Mouse (Mus musculus): ENCODE results near the gene Cyp2c66. TPM values are rescaled to one million over a fixed set of nuclear protein-coding genes. Genes with fewer than 3 reads are reported as not detected.

Cyp2c66 gene
- polyA plus RNA-seq (2014; fragmentation: Illumina TruSeq; extraction: RNeasy Lipid Tissue Mini Kit (QIAGEN cat#74804); ENCODE audit: low read depth, low replicate concordance): not detected

DNA sequence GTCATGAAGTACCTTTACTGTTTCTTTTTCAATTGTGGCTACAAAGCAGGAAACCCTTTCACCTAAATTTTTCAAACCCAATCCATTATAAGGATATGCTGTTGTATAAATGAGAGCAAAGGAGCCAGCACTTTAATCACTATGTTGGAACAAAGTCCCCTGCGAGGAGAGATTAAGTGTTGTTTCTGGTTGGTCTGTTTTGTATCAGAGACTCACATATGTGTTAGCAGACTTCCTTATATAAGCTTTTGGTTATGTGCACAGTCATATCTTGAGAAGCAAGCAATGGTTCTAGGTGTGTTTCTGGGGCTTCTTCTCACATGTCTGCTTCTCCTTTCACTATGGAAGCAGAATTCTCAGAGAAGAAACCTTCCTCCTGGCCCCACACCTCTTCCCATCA is at the start of gene Cyp2c66:
Cyp2c66 (plus strand) TSS at position 255 of the 400 bp plus-strand sequence.

Other genes starting within 250 kb of the Cyp2c66 start
- gene Hells, start 183.0 kb upstream of the Cyp2c66 start, polyA plus RNA-seq (2014; fragmentation: Illumina TruSeq; extraction: RNeasy Lipid Tissue Mini Kit (QIAGEN cat#74804); ENCODE audit: low read depth, low replicate concordance): 0.73 TPM
- not detected for gene Cyp2c55, start 106.9 kb upstream of the Cyp2c66 start, polyA plus RNA-seq (2014; fragmentation: Illumina TruSeq; extraction: RNeasy Lipid Tissue Mini Kit (QIAGEN cat#74804); ENCODE audit: low read depth, low replicate concordance)
- not detected for gene Cyp2c65, start 52.9 kb upstream of the Cyp2c66 start, polyA plus RNA-seq (2014; fragmentation: Illumina TruSeq; extraction: RNeasy Lipid Tissue Mini Kit (QIAGEN cat#74804); ENCODE audit: low read depth, low replicate concordance)
- 1.7 TPM for gene Cyp2c29, start 155.5 kb downstream of the Cyp2c66 start, polyA plus RNA-seq (2014; fragmentation: Illumina TruSeq; extraction: RNeasy Lipid Tissue Mini Kit (QIAGEN cat#74804); ENCODE audit: low read depth, low replicate concordance)